Mouse (Mus musculus) myocyte (in vitro differentiated cells): ENCODE results near the gene Lce1d.

Experiments used
- MAX ChIP-seq: IDR thresholded peaks from one replicate; pipeline ENCODE4 v1.6.1; 2011; ENCODE audit warnings: low read depth, mild to moderate bottlenecking, control low read depth
- MYOD1 ChIP-seq, 3 experiments: IDR thresholded peaks; one replicate each; pipeline ENCODE4 v1.6.1; 2011; ENCODE audit warnings: control low read depth in 2 of 3, low read depth in 2 of 3, mild to moderate bottlenecking in 2 of 3, moderate library complexity in 1 of 3; ENCODE audit not compliant: insufficient read length in 2 of 3, control insufficient read depth in 1 of 3
- MYOG ChIP-seq, 3 experiments: IDR thresholded peaks; one replicate each; pipeline ENCODE4 v1.6.1; 2011; ENCODE audit warnings: control low read depth in 2 of 3, low read depth in 2 of 3, mild to moderate bottlenecking in 2 of 3; ENCODE audit not compliant: insufficient read length in 2 of 3, control insufficient read depth in 1 of 3, insufficient read depth in 1 of 3
- POLR2A ChIP-seq: IDR thresholded peaks from one replicate; pipeline ENCODE4 v1.6.1; 2011; ENCODE audit warnings: low read depth, mild to moderate bottlenecking, control low read depth, moderate library complexity; ENCODE audit not compliant: insufficient read length

GRCm38 (mm10) chr3:92637745-92638652 lies 49.0 kb downstream of the Lce1d start:
- no peak for TF ChIP-seq MYOG (IDR thresholded peaks at IDR 0.05; ENCODE audit: control insufficient read depth in 1 of 3, insufficient read depth in 1 of 3, insufficient read length in 2 of 3, low read depth in 2 of 3)
- TF ChIP-seq POLR2A: no peak
- TF ChIP-seq MAX: no peak
- TF ChIP-seq MYOD1 (IDR thresholded peaks at IDR 0.05; ENCODE audit: control insufficient read depth in 1 of 3, insufficient read length in 2 of 3, low read depth in 2 of 3): no peak
